Mouse (Mus musculus) heart, embryonic 16.5 days (tissue): ENCODE measurements around the gene Glrx5. TPM values are rescaled to one million over a fixed set of nuclear protein-coding genes. Genes with fewer than 3 reads are reported as not detected.
A peak's percentile ranks its signal among the peaks of the same experiment; 100 is the strongest.

Experiments used
- ATAC-seq: fragments of 200-750 bp; cut with Nextera tagmentation; replicated peaks from 2 replicates; pipeline ENCODE4 v1.8.0; 2017; ENCODE audit warnings: moderate number of reproducible peaks; ENCODE audit not compliant: insufficient read depth, low FRiP score; ENCODE audit errors: extremely low read depth
- H3K27ac ChIP-seq: fragments of 300-500 bp; sonication (generic); 2 replicates; pipeline ENCODE4 v1.5.1; 2014; ENCODE audit warnings: mild to moderate bottlenecking, low read length, control low read depth, moderate library complexity
- H3K27me3 ChIP-seq: fragments of 300-500 bp; sonication (generic); 2 replicates; pipeline ENCODE4 v1.6.1; 2014; ENCODE audit warnings: low read length, mixed read lengths; ENCODE audit not compliant: control insufficient read depth, insufficient read depth
- H3K36me3 ChIP-seq: fragments of 300-500 bp; sonication (generic); 2 replicates; pipeline ENCODE4 v1.6.1; 2014; ENCODE audit not compliant: control insufficient read depth, insufficient read depth
- H3K4me1 ChIP-seq: fragments of 300-500 bp; sonication (generic); 2 replicates; pipeline ENCODE4 v1.6.1; 2014; ENCODE audit warnings: low read length, mixed read lengths; ENCODE audit not compliant: control insufficient read depth, insufficient read depth
- H3K4me2 ChIP-seq: fragments of 300-500 bp; sonication (generic); 2 replicates; pipeline ENCODE4 v1.6.1; 2014; ENCODE audit warnings: low read depth, mild to moderate bottlenecking, control low read depth, low read length
- H3K4me3 ChIP-seq: fragments of 300-500 bp; sonication (generic); 2 replicates; pipeline ENCODE4 v1.5.1; 2014; ENCODE audit warnings: mild to moderate bottlenecking, control low read depth, low read length
- H3K9ac ChIP-seq: fragments of 300-500 bp; sonication (generic); 2 replicates; pipeline ENCODE4 v1.6.1; 2014; ENCODE audit warnings: low read length, control low read depth
- H3K9me3 ChIP-seq: fragments of 300-500 bp; sonication (generic); replicated peaks from 2 replicates; pipeline ENCODE4 v1.6.1; 2016; ENCODE audit warnings: low read length; ENCODE audit not compliant: control insufficient read depth
- WGBS: fragments of 180-500 bp; shearing (Covaris S2); extraction: QIAGEN DNeasy Blood & Tissue Kit; methylation state at CpG from one replicate; pipeline ENCODE4 v1.1.7; 2014; 5-methylcytosine and 5-hydroxymethylcytosine counted together
- polyA plus RNA-seq: library from polyadenylated mRNA; unstranded; fragments of >200 nt; fragmentation: Nextera tagmentation; extraction: Ambion mirVana; gene quantifications from 2 replicates; pipeline ENCODE4 v1.2.1, GENCODE M21; 2015

Glrx5 gene
- polyA plus RNA-seq, 1 experiment from 2014 or later: 173 TPM

GRCm38 (mm10) chr12:105009370-105010212, 22.9 kb upstream of the Glrx5 start, which contains the start of gene Syne3:
Gene Syne3, minus strand, starts transcription at chr12:105009809.
- Histone ChIP-seq H3K9me3 (no peaks in the 10 kb centered on the region), H3K27me3 (peaks cover 10% of the 10 kb centered on the region)
- WGBS: under 1% methylated on average over 65 of the region's 66 CpGs

GRCm38 (mm10) chr12:105010213-105010790, 22.2 kb upstream of the Glrx5 start:
- no peaks in the 10 kb centered on the region for H3K9me3 ChIP-seq
- H3K9ac ChIP-seq: peak overlapping the region; percentile 76
- H3K4me2 ChIP-seq: peak overlapping the region; percentile 84
- peaks cover 10% of the 10 kb centered on the region for H3K27me3 ChIP-seq
- no peak for ATAC-seq
- 24% methylated on average over 9 of the region's 9 CpGs for WGBS
- H3K4me1 ChIP-seq: peaks cover 17% of the 10 kb centered on the region
- no peaks in the 10 kb centered on the region for H3K36me3 ChIP-seq
- peak overlapping the region; percentile 77 for H3K4me3 ChIP-seq
- no peak overlapping the region for H3K27ac ChIP-seq

More at GRCm38 (mm10) chr12:105009370-105010212, 22.9 kb upstream of the Glrx5 start, which contains the start of gene Syne3:
- Histone ChIP-seq H3K4me3 (peak within 1 kb of the TSS; percentile 77), H3K27ac (peak within 1 kb of the TSS; percentile 64), H3K9ac (peak within 1 kb of the TSS; percentile 76), H3K4me2 (peak within 1 kb of the TSS; percentile 84), H3K36me3 (no peaks in the 10 kb centered on the region), H3K4me1 (peaks cover 17% of the 10 kb centered on the region)
- peak; percentile 82 for ATAC-seq

GRCm38 (mm10) chr12:105011589-105011988, 20.9 kb upstream of the Glrx5 start:
- WGBS: 92% methylated on average over 1 of the region's 1 CpGs
- peaks cover 17% of the 10 kb centered on the region for H3K4me1 ChIP-seq

GRCm38 (mm10) chr12:105012314-105012713, 20.2 kb upstream of the Glrx5 start:
- no peak overlapping the region for H3K27ac ChIP-seq
- no peak for ATAC-seq
- 91% methylated on average over 4 of the region's 4 CpGs for WGBS
- peaks cover 17% of the 10 kb centered on the region for H3K4me1 ChIP-seq
- no peaks in the 10 kb centered on the region for H3K9me3 ChIP-seq
- no peak overlapping the region for H3K4me2 ChIP-seq
- H3K4me3 ChIP-seq: no peak overlapping the region
- peaks cover 10% of the 10 kb centered on the region for H3K27me3 ChIP-seq
- no peak overlapping the region for H3K9ac ChIP-seq
- H3K36me3 ChIP-seq: no peaks in the 10 kb centered on the region

More at GRCm38 (mm10) chr12:105011589-105011988, 20.9 kb upstream of the Glrx5 start:
- Histone ChIP-seq H3K27ac (no peak overlapping the region), H3K36me3 (no peaks in the 10 kb centered on the region), H3K9me3 (no peaks in the 10 kb centered on the region), H3K9ac (no peak overlapping the region), H3K4me2 (no peak overlapping the region), H3K27me3 (peaks cover 10% of the 10 kb centered on the region), H3K4me3 (no peak overlapping the region)
- ATAC-seq: no peak

GRCm38 (mm10) chr12:105013065-105013464, 19.4 kb upstream of the Glrx5 start:
- Histone ChIP-seq H3K4me1 (peaks cover 15% of the 10 kb centered on the region), H3K27me3 (peaks cover 6% of the 10 kb centered on the region), H3K9me3 (no peaks in the 10 kb centered on the region), H3K4me2 (peak overlapping the region; percentile 45), H3K27ac (peak overlapping the region; percentile 46; the same call in 1 of the 2 replicates), H3K4me3 (peak overlapping the region; percentile 0; the same call in 1 of the 2 replicates), H3K36me3 (no peaks in the 10 kb centered on the region), H3K9ac (no peak overlapping the region)
- 15% methylated on average over 17 of the region's 17 CpGs for WGBS
- no peak for ATAC-seq

- peaks cover 3% of the 10 kb centered on the region; the same call in 1 of the 2 replicates for H3K27me3 ChIP-seq
- no peaks in the 10 kb centered on the region for H3K9me3 ChIP-seq
- no peak overlapping the region for H3K27ac ChIP-seq
- no peak overlapping the region for H3K9ac ChIP-seq
- no peak for ATAC-seq
- peaks cover 10% of the 10 kb centered on the region for H3K4me1 ChIP-seq
- H3K36me3 ChIP-seq: no peaks in the 10 kb centered on the region
- 55% methylated on average over 4 of the region's 4 CpGs for WGBS
- H3K4me3 ChIP-seq: no peak overlapping the region
- no peak overlapping the region for H3K4me2 ChIP-seq
Measured at GRCm38 (mm10) chr12:105016199-105016598, 16.3 kb upstream of the Glrx5 start.

- Histone ChIP-seq H3K4me3 (no peak overlapping the region), H3K27me3 (peaks cover 2% of the 10 kb centered on the region; the same call in 1 of the 2 replicates), H3K9me3 (no peaks in the 10 kb centered on the region), H3K4me2 (no peak overlapping the region), H3K9ac (no peak overlapping the region), H3K27ac (no peak overlapping the region), H3K4me1 (peaks cover 10% of the 10 kb centered on the region), H3K36me3 (no peaks in the 10 kb centered on the region)
- ATAC-seq: no peak
- 73% methylated on average over 10 of the region's 10 CpGs for WGBS
Measured at GRCm38 (mm10) chr12:105016639-105017038, 15.8 kb upstream of the Glrx5 start.

- Histone ChIP-seq H3K4me3 (no peak overlapping the region), H3K4me1 (peaks cover 5% of the 10 kb centered on the region; the same call in 1 of the 2 replicates), H3K27me3 (no peaks in the 10 kb centered on the region), H3K4me2 (peak overlapping the region; percentile 39), H3K9ac (peak overlapping the region; percentile 37; the same call in 1 of the 2 replicates), H3K9me3 (peaks cover 7% of the 10 kb centered on the region; the same call in 1 of the 2 replicates), H3K36me3 (no peaks in the 10 kb centered on the region), H3K27ac (peak overlapping the region; percentile 70)
- WGBS: 34% methylated on average over 19 of the region's 19 CpGs
- ATAC-seq: peak; percentile 84
Measured at GRCm38 (mm10) chr12:105019359-105020219, 12.9 kb upstream of the Glrx5 start.
